Mouse (Mus musculus): ENCODE measurements around the gene Mctp1.

Gene Mctp1

DNA sequence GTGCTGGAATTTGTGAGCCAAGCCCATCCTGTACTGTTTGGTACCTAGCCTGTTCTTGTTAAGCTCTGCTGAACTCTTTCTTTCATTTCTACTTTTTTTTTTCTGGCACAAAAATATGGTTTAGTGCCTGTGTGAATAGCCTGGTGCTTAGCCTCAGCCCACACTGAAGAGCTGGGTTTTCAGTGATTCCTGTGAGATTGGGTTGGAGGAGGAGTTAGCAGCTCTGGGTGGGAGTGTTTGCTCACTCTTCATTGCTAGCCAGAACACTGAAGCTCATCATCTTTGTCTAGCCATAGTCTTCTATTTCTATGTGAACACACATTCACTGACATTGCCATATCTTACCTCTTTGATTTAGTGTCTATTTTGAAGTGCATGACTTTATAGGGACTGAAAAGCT lies 225.1 kb downstream of the Mctp1 start:
- DNase-seq (ENCODE audit: low read depth in 1 of 2, low spot score in 2 of 2) = no peak

DNA sequence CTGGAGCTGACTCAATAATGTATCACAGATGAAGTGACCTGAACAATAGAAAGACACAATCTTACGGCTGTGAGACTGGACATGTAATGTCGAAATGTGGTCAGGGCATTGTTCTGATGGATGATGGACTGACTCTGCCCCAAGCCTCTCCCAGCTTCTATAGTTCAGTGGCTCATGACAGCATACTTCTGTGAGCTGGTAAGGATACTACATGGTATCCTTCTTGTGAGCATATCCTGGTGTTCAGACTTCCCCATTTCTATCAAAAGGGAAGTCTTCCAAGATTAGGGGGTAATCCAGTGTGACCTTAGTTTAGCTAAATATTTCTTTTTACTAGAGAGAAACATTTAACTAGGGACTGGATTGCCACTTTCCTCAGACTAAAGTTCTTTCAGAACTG lies 227.2 kb downstream of the Mctp1 start:
- no peak for DNase-seq (ENCODE audit: low read depth in 1 of 2, low spot score in 2 of 2)

DNA sequence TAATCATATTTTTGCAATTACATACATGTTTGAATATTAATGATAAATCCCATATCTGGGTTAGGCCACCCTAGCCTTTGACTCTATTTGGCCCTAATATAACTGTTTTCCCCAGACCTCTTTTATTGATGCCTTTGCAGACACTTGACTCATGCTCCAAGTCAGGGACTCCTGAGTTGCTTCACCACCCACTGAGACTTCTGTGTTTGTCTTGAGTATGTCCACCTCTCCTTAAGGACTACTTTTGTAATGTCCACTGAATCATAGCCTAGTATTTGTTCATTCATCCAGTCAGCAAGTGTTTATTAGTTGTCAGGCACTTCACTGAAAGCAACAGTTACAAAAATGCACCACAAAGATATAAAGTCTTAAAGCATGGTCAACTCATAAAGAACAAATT lies 235.8 kb downstream of the Mctp1 start:
- no peak for DNase-seq (ENCODE audit: low read depth in 1 of 2, low spot score in 2 of 2)

DNA sequence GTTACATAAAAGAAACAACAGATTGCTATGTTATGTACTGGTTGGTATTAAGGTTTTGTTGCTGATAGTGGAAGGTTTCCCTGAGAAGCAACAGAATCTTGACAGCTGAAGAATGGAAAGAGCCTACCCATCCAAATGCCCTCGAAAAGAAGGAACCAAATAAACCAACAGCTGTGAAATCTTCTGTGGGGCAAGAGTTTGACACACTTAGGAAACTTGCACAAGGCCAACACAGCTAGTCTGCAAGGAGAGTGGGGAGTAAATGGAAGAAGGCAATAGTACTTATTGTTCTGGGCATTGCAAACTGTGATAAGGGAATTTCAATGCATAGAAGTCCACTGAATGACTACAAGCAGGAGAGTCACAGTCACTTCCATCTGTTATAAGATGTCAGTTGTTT lies 236.2 kb downstream of the Mctp1 start:
- peak in 1 of 2 experiments; percentile 9 for DNase-seq (ENCODE audit: low read depth in 1 of 2, low spot score in 2 of 2)

DNA sequence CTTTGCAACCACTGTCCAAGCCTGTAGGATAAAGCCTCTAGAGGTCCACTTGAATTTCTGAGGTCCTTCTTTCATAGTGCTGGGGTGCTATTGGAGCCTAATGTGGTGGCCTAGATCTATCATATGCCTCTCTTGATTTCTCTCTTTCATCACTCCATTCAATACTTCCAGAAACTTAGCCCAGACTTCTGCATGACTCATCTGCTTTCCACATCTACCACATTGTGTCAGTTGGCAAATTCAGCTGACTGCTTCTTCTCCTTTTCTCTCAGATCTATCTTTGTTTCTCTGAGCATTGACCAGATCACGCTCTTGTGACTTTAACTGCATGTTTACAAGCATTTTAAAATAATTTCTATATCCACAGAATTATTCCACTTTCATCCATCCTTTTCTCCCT lies 249.4 kb downstream of the Mctp1 start:
- peak in 1 of 2 experiments; percentile 6 for DNase-seq (ENCODE audit: low read depth in 1 of 2, low spot score in 2 of 2)

DNA sequence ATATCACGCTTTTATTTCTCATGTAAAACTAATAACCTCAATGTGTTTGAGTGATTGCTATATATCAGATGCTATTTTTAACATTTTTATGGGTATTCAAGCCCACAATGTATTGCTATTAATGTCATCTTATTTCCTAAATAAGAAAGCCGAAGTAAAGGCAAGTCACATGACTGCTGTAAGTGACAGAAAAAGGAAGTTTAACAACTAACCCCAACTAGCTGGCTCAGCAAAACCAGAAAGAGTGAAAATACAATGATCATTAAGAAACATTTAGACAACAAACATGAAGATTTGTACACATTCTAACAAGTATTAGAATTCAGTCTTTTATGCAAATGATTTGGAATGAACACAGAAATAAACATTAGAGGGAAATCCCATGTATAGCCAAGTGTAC lies 253.9 kb downstream of the Mctp1 start:
- no peak for DNase-seq (ENCODE audit: low read depth in 1 of 2, low spot score in 2 of 2)

DNA sequence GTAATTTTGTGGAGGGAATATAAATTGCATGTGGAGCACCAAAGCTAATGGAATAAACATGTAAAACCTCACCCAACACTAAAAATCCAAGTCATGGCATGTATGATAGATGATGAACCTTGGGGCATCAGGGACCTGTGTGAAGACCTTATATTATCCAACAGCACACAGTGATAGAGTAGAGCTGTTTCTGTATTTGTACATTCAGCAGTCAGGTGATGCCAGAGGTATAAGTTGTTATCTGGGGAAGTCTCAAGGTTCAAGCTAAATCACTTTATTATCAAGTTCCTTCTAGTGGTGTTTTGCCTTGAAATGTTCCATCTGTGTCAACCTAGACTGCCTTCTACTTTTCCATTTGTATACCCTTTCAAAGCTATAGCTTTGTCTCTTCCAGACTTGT lies 275.2 kb downstream of the Mctp1 start:
- DNase-seq (ENCODE audit: low read depth in 1 of 2, low spot score in 2 of 2) = no peak

DNA sequence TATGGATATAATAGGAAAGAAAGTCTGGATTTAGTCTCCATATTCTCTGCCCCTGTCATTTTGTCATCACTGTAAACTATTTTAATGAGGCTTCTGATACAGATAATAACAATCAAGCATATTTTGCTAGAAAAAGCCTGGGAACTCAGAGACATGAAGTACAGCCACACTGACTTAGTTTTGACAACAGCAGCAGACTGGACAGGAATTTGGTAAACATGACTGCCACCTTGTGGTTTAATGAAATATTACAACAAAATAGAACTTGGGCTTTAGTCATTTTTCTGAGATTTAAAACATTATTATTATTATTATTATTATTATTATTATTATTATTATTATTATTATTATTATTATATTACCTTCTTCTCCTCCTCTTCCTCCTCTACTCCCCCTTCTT lies 297.0 kb downstream of the Mctp1 start:
- no peak for DNase-seq (ENCODE audit: low read depth in 1 of 2, low spot score in 2 of 2)

DNA sequence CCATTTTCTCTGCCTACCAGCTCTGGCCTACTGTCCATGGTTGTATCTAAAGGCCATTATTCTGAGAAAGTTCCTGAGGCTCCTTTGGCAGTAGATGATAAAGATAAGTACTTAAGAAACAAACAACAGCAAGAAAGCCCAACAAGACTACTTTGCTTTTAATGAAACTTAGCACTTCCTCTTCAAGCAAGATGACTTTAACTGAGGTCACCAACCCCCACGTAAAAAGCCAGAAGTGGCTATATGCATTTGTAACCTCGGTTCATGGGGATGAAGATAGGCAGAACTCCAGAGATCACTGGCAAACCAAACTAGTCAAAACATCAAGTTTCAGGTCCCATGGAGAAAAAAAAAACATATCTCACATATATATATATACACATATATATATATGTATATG lies 305.0 kb downstream of the Mctp1 start:
- no peak for DNase-seq (ENCODE audit: low read depth in 1 of 2, low spot score in 2 of 2)

DNA sequence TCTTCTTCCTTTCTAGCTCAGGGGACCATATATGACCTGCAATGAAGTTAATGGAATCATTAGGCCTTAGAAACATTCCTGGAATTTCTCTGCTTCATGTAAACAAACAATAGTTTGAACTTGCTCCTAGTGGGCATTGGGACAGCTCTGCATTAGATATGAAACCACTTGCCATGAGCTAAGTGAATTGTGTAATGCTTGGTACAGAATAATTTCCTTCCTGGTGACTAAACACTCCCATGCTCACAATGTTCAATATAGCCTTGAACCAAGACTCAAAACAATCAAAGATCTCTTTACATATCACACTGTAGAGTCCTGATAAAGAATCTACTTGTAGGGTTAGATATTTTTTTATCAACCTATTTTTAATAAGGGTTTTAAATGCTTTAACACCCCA lies 305.8 kb downstream of the Mctp1 start:
- DNase-seq (ENCODE audit: low read depth in 1 of 2, low spot score in 2 of 2) = no peak

DNA sequence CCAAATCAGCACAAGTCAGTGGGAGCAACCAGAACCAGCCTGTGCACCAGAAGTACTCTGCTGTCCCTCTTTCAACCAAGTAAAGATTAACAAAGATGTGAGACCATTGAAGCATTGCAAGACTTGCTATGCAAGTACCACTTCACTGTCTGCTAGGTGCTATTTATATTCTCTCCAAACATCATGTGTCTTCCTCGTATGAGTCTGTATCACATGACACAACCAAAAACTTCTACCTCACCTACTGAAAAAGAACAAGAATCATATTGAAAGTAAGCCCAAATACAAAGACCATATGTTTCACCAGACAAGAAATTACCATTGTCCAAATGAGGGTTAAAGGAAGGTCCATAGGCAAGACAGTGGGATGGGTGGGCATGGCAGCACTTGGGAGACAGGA lies 306.4 kb downstream of the Mctp1 start:
- no peak for DNase-seq (ENCODE audit: low read depth in 1 of 2, low spot score in 2 of 2)

DNA sequence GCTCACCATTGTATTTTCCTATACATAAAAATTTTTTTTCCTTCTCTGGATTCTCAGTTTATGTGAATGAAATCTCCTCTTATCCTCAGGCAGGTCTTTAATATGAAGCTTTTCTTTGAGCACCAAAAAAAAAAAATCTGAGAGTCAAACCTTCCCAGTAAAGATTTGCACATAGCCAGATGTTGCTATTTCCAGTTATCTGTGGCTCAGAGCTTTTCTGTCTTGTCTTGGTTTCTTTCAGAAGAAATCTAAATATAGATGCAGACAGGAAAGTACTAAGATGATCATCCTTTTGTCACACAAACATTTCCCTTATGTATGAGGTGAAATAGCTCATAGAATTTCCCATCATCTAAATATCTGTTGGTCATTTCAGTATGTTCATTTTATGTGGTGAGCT lies 349.7 kb downstream of the Mctp1 start:
- DNase-seq (ENCODE audit: low read depth in 1 of 2, low spot score in 2 of 2) = no peak

DNA sequence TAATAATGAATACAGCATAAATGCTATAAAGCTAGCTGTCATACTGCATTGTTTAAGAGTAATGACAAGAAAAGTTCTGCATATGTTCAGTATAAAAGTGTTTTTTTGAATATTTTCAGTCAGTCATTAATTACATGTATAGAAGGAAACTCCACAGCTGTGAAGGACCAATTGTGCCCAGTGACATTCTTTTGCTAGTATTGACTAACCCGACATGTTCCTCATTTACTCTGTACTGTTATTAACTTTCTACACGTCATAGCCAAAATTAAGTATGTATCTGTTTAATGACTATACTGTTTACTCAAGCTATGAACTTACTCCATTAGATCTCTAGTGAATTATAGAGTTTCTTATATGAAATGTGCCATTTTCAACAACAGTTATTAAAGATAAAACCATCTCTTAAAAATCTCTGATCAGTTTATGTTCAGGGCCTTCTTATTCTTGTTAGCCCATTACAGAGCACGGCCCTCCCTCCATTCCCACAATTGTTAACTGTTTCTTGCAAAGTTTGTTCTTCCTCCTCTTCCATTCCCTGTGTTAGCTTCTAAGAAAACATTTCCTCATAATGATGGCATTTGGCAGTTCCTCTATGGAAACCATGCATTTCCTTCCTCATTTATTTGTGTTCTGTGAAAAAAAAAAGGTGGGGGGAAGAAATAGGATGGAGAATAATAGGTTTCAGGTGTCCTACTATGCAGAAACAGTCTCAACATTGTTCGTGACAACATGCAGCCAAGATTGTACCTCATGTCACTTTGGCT lies 366.5 kb downstream of the Mctp1 start:
- no peak for DNase-seq (ENCODE audit: low read depth in 1 of 2, low spot score in 2 of 2)

DNA sequence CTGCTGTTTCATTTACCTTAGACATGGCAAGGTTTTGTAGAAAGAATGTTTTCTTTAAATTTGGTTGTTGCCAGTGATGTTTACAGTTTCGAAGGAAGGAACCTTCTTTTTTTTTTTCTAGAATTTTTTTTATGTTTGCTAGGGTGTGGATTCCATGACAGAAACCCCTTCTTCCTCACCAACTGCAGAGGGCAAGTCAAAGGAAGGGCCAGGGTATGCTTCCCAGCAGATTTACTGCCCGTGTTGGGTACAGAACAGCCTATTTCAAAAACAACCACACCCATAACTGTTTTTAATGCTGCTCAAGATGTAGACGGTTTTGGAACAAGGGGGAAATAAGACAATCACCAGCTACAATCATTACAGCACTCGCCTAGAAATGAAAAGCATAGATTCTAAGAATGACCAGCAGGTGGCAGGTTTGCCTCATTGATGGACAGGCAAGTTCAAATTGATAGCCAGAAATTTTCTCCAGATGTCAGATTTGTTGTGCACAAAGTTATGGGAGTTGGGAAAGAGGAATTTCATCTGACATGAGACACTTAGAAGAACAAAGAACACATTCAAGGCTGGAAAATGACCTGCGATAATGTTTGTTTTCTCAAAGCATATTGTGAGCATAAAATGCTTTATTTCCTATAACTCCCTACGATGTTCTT lies 375.6 kb downstream of the Mctp1 start:
- DNase-seq (ENCODE audit: low read depth in 1 of 2, low spot score in 2 of 2) = no peak

DNA sequence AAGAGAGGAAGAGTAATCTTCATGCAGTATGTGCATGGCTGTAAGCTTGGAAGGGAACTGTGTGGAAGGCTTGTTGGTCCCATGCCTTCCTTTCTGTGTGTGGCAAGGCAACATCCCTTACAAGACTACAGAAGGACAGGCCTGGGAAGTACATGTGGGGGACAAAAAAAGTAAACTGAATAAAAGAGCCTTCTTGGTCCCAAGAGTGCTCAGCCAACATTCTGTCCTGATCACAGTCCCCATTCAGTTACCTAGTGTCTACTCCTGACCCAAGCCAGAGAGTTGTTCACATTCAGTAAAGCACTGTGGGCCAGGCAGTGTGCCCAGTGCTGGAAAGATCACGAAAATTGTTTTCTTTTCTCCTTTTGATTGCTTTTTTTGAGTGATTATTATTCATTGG lies 415.3 kb downstream of the Mctp1 start:
- no peak for DNase-seq (ENCODE audit: low read depth in 1 of 2, low spot score in 2 of 2)

DNA sequence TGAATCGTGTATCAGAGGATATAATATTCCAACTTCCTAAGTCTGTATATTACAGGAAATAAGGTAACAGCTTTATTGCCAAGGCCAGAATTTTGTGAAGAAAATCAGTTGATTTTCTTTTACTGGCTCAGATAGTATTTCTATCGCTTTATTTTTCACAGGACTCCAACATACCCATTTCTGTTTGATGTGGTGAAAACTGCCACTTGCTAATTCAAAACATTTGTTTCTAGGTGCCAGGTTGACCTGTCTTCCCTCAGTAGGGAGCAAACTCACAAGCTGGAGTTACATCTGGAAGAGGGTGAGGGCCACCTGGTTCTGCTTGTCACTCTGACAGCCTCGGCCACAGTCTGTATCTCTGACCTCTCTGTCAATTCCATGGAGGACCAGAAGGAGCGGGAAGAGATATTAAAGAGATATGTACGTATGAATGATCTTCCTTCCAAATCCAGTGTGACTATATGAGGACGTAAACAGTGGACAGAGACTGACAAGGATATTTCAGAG lies 416.8 kb downstream of the Mctp1 start:
- DNase-seq (ENCODE audit: low read depth in 1 of 2, low spot score in 2 of 2) = no peak

DNA sequence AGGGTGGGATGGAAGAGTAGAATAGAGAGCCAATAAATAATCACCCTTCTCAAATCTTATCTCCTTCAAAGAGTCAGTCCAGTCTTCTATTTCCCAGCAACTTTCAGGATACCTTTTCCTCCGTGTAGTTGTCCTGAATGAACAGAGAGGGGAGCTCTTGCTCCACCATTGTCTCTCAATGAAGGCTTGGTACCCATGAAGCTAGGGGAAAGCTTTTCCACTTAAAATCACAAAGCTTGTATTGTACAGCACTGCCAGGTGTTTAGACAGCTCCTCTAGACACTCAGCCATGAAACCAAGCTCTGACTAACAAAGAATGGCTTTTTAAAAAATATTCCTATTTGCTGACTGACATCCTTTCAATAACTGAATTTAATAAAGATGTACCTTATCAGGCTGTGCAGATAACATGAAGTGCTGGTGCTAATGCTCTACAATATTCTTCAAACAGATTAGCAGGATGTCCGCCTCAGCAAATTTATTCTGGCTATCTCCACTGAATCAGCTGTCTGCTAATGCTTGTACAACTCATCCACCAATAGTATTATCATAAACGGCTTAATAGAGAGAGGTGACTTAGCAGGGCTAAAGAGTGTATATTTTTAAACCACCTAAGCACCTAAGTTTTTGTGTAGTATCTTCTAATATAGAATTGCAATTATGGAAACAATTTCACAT lies 417.9 kb downstream of the Mctp1 start:
- DNase-seq (ENCODE audit: low read depth in 1 of 2, low spot score in 2 of 2) = no peak

DNA sequence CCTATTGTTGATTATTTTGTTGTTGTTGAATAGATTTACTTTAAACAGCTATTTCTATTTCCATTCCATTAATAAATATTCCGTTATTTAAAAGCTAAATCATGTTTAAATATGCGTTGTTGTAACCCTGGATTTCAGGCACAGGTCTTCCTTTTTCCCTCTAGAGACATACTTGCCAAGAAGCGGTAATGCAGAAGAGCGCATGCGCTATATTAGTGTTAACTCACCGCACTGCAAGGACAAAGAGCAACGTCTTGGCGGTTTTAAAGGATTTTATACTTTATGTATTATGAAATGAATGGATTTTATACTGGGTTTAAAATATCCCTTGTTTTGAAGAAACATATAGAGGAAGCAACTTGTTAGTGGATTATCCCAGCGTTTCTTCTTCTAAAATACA lies 418.6 kb downstream of the Mctp1 start:
- no peak for DNase-seq (ENCODE audit: low read depth in 1 of 2, low spot score in 2 of 2)

DNA sequence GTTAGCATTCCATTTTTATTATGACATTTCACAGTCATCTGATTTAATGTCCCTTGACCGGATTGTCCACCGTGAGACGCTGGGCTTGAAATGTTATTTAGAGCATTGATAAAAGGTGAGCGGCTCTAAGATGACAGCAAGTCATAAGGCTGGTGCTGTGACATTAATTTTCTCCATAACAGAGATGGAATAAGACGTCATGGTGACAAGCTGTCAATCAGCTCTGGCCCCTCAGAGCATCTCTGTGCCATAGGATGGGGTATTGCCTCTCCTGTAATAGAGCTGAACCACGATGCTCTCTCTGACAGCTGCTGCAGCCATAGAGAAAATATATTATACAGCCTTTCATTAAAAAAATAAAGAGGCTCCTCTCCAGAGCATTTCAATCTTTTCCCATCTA lies 419.5 kb downstream of the Mctp1 start:
- DNase-seq (ENCODE audit: low read depth in 1 of 2, low spot score in 2 of 2) = no peak

DNA sequence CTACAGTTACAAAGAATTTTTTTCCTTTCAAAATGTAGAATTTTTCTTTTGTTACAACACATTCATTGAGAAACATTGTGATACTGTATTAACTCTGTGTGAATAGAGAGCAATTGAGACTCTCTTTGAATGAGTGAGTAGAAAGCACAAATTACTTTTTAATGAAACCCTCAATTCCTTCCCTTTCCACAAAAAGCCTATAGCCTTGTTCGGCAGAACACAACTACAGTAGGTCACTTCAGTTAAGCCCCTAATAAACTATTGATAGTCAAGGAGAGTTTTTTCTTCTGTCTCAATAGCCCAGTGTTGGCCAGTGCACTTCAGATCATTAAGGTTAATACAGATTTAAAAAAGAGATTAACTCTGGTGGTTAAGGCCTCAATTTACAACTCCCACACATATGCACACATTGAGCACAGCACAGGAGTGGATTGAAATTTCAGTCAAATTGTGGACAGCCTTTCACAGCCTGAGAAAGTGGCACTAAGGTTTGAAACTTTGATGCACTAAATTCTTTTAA lies 424.6 kb downstream of the Mctp1 start:
- no peak for DNase-seq (ENCODE audit: low read depth in 1 of 2, low spot score in 2 of 2)

DNA sequence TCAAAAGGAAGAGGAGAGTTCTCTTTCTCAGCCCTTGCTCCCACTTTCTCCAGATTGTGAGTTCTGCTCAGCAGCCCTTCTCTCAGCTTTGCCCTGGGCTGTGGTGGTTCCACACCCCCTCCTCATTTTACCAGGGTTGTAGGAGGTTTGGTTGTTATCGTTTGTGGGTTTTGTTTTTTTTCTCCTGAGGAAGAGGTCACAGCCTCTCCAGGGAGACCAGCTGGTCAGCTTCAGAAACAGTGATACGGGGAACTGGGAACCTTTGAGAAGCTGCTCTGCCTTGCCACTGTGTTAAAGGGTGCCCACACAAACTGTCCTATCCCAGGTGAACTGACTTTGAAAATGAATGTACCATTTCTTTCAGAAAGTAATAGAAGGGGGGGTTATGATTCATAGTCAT lies 425.5 kb downstream of the Mctp1 start:
- no peak for DNase-seq (ENCODE audit: low read depth in 1 of 2, low spot score in 2 of 2)

DNA sequence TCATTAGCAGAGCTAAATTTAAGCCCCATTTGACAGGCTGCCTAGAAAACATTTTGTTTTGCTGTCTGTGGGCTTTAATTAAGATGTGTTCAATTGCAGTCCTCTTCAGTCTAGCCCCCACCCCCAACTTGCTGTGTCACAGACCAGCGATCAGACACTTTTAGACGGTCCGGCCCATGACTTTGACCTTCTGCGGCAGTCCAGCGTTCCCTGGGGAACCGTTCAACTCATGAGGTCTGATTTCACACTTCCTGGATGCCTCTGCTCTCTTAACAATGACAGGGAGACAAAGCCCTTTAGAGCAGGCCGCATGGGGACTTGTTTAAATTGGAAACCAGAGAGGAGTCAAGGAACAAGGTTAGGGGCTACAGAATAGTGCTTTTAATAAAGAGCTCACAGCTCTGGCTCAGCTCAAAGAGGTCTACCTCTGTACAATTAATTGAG lies 426.2 kb downstream of the Mctp1 start:
- no peak for DNase-seq (ENCODE audit: low read depth in 1 of 2, low spot score in 2 of 2)

Measured in monocyte, adult 2 months (primary cell).